Mouse (Mus musculus) cortical plate, adult 2 months (tissue): ENCODE results near the gene Ndp.

Source experiments
- CTCF ChIP-seq: fragments of 200-500 bp; IDR thresholded peaks from 2 replicates; pipeline ENCODE4 v1.5.1; 2011; ENCODE audit warnings: mild to moderate bottlenecking, control low read depth, low read length; ENCODE audit not compliant: insufficient read depth; ENCODE audit errors: extremely low read depth
- POLR2A ChIP-seq: fragments of 200-500 bp; IDR thresholded peaks from 2 replicates; pipeline ENCODE4 v1.6.1; 2011; ENCODE audit warnings: mild to moderate bottlenecking, low read length, control low read depth; ENCODE audit not compliant: insufficient read depth; ENCODE audit errors: extremely low read depth

DNA sequence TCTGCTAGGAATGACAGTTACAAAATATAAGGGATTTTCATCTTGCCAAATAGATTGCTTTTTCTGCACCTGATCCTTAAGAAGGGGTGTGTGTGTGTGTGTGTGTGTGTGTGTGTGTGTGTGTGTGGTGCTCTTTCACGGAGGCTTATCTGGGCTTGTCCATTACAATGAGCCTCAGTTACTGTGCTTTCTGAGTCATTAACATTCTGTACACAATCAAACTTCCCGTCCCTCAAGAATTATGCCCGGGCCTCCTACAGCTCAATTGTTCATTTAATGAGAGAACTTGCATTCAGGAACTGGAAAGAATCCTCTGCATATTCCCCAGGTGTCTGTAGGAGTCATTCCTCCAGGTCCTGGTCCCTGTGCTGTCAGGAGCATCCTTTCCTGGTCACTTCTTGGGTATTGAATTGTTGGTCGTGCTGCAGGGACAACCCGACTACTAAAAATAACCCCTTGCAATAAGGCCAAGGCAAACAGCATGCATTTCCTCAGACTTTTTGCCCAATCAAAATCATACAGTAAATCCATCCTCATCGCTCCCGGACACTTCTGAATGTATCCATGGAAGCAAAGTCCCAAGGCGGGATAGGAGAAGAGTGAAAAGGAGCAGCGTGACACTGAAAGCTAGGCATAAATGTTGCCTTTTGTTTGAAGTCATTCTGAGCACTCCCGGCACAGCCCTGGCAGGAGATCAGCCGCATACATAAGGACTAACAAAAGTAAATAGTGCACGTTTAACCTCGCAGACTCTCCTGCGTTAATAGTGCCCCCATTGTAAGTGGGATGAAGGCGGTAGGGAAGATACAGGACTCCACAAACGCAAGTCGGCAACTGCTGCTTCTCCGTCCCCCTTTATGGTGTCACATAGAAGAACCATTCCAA is 1.1 kb downstream of the Ndp start:
- TF ChIP-seq CTCF (no peak), POLR2A (no peak)
